Mouse (Mus musculus) cortical plate, adult 2 months (tissue): Measurements from ENCODE around the gene Ddost.

ENCODE experiments used
- CTCF ChIP-seq: fragments of 200-500 bp; IDR thresholded peaks from 2 replicates; pipeline ENCODE4 v1.5.1; 2011; ENCODE audit warnings: mild to moderate bottlenecking, control low read depth, low read length; ENCODE audit not compliant: insufficient read depth; ENCODE audit errors: extremely low read depth
- POLR2A ChIP-seq: fragments of 200-500 bp; IDR thresholded peaks from 2 replicates; pipeline ENCODE4 v1.6.1; 2011; ENCODE audit warnings: mild to moderate bottlenecking, low read length, control low read depth; ENCODE audit not compliant: insufficient read depth; ENCODE audit errors: extremely low read depth

DNA sequence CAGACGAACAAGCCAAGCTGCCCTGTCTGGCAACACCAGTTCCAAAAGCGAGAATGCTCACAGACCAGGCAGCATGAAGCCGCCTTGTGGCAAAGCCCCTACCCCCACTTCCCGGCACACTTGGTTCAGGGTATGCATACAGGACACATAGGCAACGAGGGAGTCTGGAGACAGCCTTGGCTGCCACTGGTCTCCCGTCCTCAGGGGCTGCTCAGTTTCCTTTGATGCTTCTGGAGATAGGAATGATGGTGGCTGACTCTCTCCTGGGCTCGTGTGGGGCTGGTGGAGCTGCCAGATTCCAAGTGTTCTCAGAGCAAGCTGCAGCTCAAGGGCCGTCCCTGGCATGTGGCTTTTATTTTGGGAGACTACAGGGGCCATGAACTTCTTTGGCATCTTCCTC is 36.9 kb downstream of the Ddost start:
- TF ChIP-seq POLR2A (no peak), CTCF (no peak)
